In the genomic region with DNA sequence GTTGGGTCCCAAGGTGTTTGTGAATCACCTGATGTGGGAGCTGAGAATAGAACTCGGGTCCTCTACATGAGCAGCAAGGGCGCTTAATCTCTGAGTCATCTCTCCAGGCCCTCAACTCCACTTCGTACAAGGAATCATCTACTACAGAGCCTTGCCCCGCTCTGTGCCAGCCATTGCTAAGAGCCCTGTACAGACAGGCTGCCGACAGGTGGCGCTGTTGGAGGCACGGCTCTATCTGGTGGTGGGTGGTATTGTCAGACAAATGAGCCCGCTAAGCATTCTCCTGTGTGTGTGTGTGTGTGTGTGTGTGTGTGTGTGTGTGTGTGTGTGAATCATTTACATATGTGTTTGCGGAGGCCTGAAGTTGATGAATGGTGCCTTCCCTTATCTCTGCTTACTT, we compare ENCODE assay signal across 11 mouse cellular contexts. TPM values are rescaled to one million over a fixed set of nuclear protein-coding genes. Genes with fewer than 3 reads are reported as not detected.
A peak's percentile ranks its signal among the peaks of the same experiment; 100 is the strongest.
DNase-seq lines count a peak whose midpoint lies in the region; ATAC-seq and TF ChIP-seq lines count a peak whose summit lies in the region.
"Had no signal": no experiment of that assay in that cellular context is flagged by ENCODE, and none has a peak within 500 bp of the region (broad histone marks: within the 10 kb centered on the region; RNA-seq: fewer than 3 reads in every experiment).

No protein-coding gene starts in this region.

- no peak; the same call in 1 of the 2 replicates for ATAC-seq in liver, embryonic 11.5 days (replicated peaks; ENCODE audit: low FRiP score)
- ATAC-seq in megakaryocyte-erythroid progenitor cell, adult 5-6 weeks (replicated peaks; ENCODE audit: low FRiP score, low TSS enrichment, poor library complexity, severe bottlenecking): peak; percentile 58; the same call in 1 of the 2 replicates

- no peaks in the 10 kb centered on the region for H3K9me3 ChIP-seq in liver, embryonic 11.5 days (ENCODE audit: control insufficient read depth, low read length)
- no peaks in the 10 kb centered on the region for H3K9me3 ChIP-seq in embryonic facial prominence, embryonic 10.5 days
- H3K9me3 ChIP-seq: midbrain, embryonic 12.5 days; stomach, embryonic 15.5 days had no signal

- no peak overlapping the region for H3K9ac ChIP-seq in liver, embryonic 11.5 days (ENCODE audit: low read depth, low read length)
- H3K9ac ChIP-seq: midbrain, embryonic 12.5 days; stomach, embryonic 15.5 days had no signal

- no peak overlapping the region for H3K4me3 ChIP-seq in cerebellum, adult 2 months (replicated peaks; ENCODE audit: insufficient read depth, low read depth, low read length)
- H3K4me3 ChIP-seq in liver, embryonic 11.5 days (ENCODE audit: low read depth, low read length): no peak overlapping the region
- no peak overlapping the region for H3K4me3 ChIP-seq in embryonic facial prominence, embryonic 10.5 days
- H3K4me3 ChIP-seq: erythroblast, embryonic 14.5 days; midbrain, embryonic 12.5 days; stomach, embryonic 15.5 days had no signal

- H3K4me1 ChIP-seq in cerebellum, adult 2 months (ENCODE audit: control insufficient read depth, insufficient read depth, low read length): no peaks in the 10 kb centered on the region
- H3K4me1 ChIP-seq in liver, embryonic 11.5 days (replicated peaks; ENCODE audit: control insufficient read depth, insufficient read depth, low read length): peaks cover 7% of the 10 kb centered on the region
- peaks cover 8% of the 10 kb centered on the region for H3K4me1 ChIP-seq in embryonic facial prominence, embryonic 10.5 days

- no peak for DNase-seq in cerebellum, adult 2 months
- DNase-seq in cerebellum, postnatal 4 days (ENCODE audit: low spot score in 2 of 2): no peak
- peak; percentile 41 for DNase-seq in liver
- no peak for DNase-seq in liver, embryonic 11.5 days (ENCODE audit: low spot score)
- peak; percentile 94 for DNase-seq in ZHBTc4 (ENCODE audit: low read depth, low spot score)
- DNase-seq in Muller cell, postnatal 12 days (ENCODE audit: inconsistent ontology term): no peak
- DNase-seq in embryonic facial prominence, embryonic 10.5 days (ENCODE audit: low spot score): no peak

- H3K4me2 ChIP-seq in liver, embryonic 11.5 days: no peak overlapping the region
- H3K4me2 ChIP-seq: midbrain, embryonic 12.5 days; stomach, embryonic 15.5 days had no signal

- no peaks in the 10 kb centered on the region for H3K36me3 ChIP-seq in liver, embryonic 11.5 days (ENCODE audit: control insufficient read depth, insufficient read depth, low read length)
- no peaks in the 10 kb centered on the region for H3K36me3 ChIP-seq in embryonic facial prominence, embryonic 10.5 days (replicated peaks)
- H3K36me3 ChIP-seq: midbrain, embryonic 12.5 days; stomach, embryonic 15.5 days had no signal

- peak; percentile 36; the same call in 1 of the 2 replicates for TF ChIP-seq CTCF in cerebellum, adult 2 months (IDR thresholded peaks at IDR 0.05; ENCODE audit: borderline replicate concordance, insufficient read depth, low read depth, low read length)

- H3K27me3 ChIP-seq in cerebellum, adult 2 months (ENCODE audit: control insufficient read depth, insufficient read depth, low read length): no peaks in the 10 kb centered on the region
- H3K27me3 ChIP-seq in liver, embryonic 11.5 days (replicated peaks; ENCODE audit: control insufficient read depth, insufficient read depth, low read length): no peaks in the 10 kb centered on the region
- H3K27me3 ChIP-seq in embryonic facial prominence, embryonic 10.5 days (replicated peaks; ENCODE audit: low read depth, poor library complexity, severe bottlenecking): no peaks in the 10 kb centered on the region
- H3K27me3 ChIP-seq: midbrain, embryonic 12.5 days; stomach, embryonic 15.5 days had no signal

- WGBS in cerebellum, adult 2 months: 70% methylated on average over 9 of the region's 9 CpGs
- WGBS in liver, embryonic 11.5 days: 84% methylated on average over 9 of the region's 9 CpGs
- 81% methylated on average over 9 of the region's 9 CpGs for WGBS in embryonic facial prominence, embryonic 10.5 days

- no peak overlapping the region for H3K27ac ChIP-seq in cerebellum, adult 2 months (ENCODE audit: insufficient read depth, low read length)
- no peak overlapping the region for H3K27ac ChIP-seq in liver, embryonic 11.5 days (ENCODE audit: low read depth, low read length)
- H3K27ac ChIP-seq in embryonic facial prominence, embryonic 10.5 days (replicated peaks): no peak overlapping the region
- H3K27ac ChIP-seq: midbrain, embryonic 12.5 days; stomach, embryonic 15.5 days had no signal

- TF ChIP-seq POLR2A in cerebellum, adult 2 months (IDR thresholded peaks at IDR 0.05; ENCODE audit: borderline replicate concordance, insufficient read depth, low read length): no peak

RNA-seq across cellular contexts. Expression of gene Gtf2i, which starts 30.9 kb away (rescaled TPM):
- 154 and 157 TPM in 2 replicates for polyA plus RNA-seq in cerebellum, adult 2 months (2012; rRNA removed)
- 108 and 115 TPM in 2 replicates for polyA plus RNA-seq in liver, embryonic 11.5 days (2014; fragmentation: Nextera tagmentation; extraction: Ambion mirVana)
- total RNA-seq in megakaryocyte-erythroid progenitor cell, adult 5-6 weeks (2014; fragmentation: Nextera tagmentation): 107 and 116 TPM in 2 replicates
- total RNA-seq in megakaryocyte-erythroid progenitor cell, adult 5-6 weeks (2017): 42.8 and 45.5 TPM in 2 replicates
- 200 and 207 TPM in 2 replicates for polyA plus RNA-seq in embryonic facial prominence, embryonic 10.5 days (2016; fragmentation: Nextera tagmentation; extraction: Ambion mirVana)

Comparison
In these comparisons a context has a peak if more than half of its experiments do, and no peak if none do; other contexts are left out.
1. DNase-seq: peak in liver (single experiment) and ZHBTc4 (single experiment); none in cerebellum, adult 2 months (0 of 2), cerebellum, postnatal 4 days (0 of 2), liver, embryonic 11.5 days (single experiment), Muller cell, postnatal 12 days (single experiment) and embryonic facial prominence, embryonic 10.5 days (single experiment).